Mouse (Mus musculus) midbrain, embryonic 13.5 days (tissue): Measurements from ENCODE around the gene Gpr62. TPM values are rescaled to one million over a fixed set of nuclear protein-coding genes. Genes with fewer than 3 reads are reported as not detected.

Experiments
- ATAC-seq: fragments of 200-750 bp; cut with Nextera tagmentation; 2 replicates; pipeline ENCODE4 v1.8.0; 2017; ENCODE audit warnings: mild to moderate bottlenecking, moderate TSS enrichment, moderate library complexity
- H3K27ac ChIP-seq: fragments of 300-500 bp; sonication (generic); 2 replicates; pipeline ENCODE4 v1.5.1; 2015; ENCODE audit warnings: inconsistent platforms, mild to moderate bottlenecking, moderate library complexity
- H3K27me3 ChIP-seq: fragments of 300-500 bp; sonication (generic); 2 replicates; pipeline ENCODE4 v1.6.1; 2015; ENCODE audit warnings: mild to moderate bottlenecking, inconsistent platforms
- H3K36me3 ChIP-seq: fragments of 300-500 bp; sonication (generic); 2 replicates; pipeline ENCODE4 v1.6.1; 2015; ENCODE audit warnings: mild to moderate bottlenecking, inconsistent platforms
- H3K4me1 ChIP-seq: fragments of 300-500 bp; sonication (generic); replicated peaks from 2 replicates; pipeline ENCODE4 v1.6.1; 2015; ENCODE audit warnings: inconsistent platforms
- H3K4me2 ChIP-seq: fragments of 300-500 bp; sonication (generic); replicated peaks from 2 replicates; pipeline ENCODE4 v1.6.1; 2015; ENCODE audit warnings: moderate library complexity, mild to moderate bottlenecking, inconsistent platforms
- H3K4me3 ChIP-seq: fragments of 300-500 bp; sonication (generic); replicated peaks from 2 replicates; pipeline ENCODE4 v1.5.1; 2015; ENCODE audit warnings: mild to moderate bottlenecking, inconsistent platforms
- H3K9ac ChIP-seq: fragments of 300-500 bp; sonication (generic); replicated peaks from 2 replicates; pipeline ENCODE4 v1.6.1; 2015; ENCODE audit warnings: mild to moderate bottlenecking, inconsistent platforms
- H3K9me3 ChIP-seq: fragments of 300-500 bp; sonication (generic); 2 replicates; pipeline ENCODE4 v1.6.1; 2016; ENCODE audit warnings: mild to moderate bottlenecking, inconsistent platforms
- WGBS: fragments of 180-500 bp; shearing (Covaris S2); methylation state at CpG from one replicate; pipeline ENCODE4 v1.1.7; 2015; 5-methylcytosine and 5-hydroxymethylcytosine counted together
- polyA plus RNA-seq: library from polyadenylated mRNA; unstranded; fragments of >200 nt; fragmentation: Nextera tagmentation; extraction: Ambion mirVana; gene quantifications from 2 replicates; pipeline ENCODE4 v1.2.1, GENCODE M21; 2015

The Gpr62 gene
- polyA plus RNA-seq, 1 experiment from 2014 or later: 0.63 TPM

DNA sequence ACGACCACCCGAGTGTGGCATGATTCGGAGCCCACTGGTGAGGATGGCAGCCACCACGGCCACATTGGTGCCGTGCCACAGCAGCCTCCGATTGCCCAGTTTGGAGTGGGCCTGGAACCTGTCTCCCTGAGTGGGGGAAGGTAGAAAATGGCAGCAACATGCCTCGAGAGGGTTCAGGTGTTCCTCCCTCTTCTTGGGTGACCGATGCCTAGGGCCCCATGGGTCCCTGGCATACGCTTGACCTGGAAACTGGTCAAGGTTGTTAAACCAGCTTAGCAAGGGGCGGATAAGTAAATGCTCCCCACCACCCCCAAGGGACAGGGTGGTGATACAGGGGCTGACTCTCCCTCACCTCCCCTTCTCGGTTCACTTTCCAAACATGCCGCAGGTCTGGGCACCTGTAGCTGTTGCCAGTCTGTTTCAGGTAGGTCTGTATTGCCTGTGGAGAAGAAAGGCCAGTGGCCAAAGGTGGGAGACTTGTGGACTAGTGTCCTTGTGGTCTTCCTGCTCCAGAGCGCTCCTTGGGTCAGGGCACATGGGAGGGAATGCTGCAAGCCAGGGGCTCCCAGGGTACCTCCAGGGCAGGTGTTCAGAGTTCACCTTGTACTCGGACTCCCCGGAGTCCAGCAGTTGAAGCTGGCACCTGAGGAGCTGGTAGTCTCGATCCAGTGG, 7.5 kb upstream of the Gpr62 start:
- Histone ChIP-seq H3K36me3 (no peaks in the 10 kb centered on the region), H3K4me3 (no peak overlapping the region), H3K9me3 (no peaks in the 10 kb centered on the region), H3K9ac (no peak overlapping the region), H3K4me2 (no peak overlapping the region), H3K27ac (no peak overlapping the region), H3K27me3 (no peaks in the 10 kb centered on the region), H3K4me1 (peaks cover 37% of the 10 kb centered on the region)
- no peak for ATAC-seq
- 93% methylated on average over 16 of the region's 16 CpGs for WGBS

DNA sequence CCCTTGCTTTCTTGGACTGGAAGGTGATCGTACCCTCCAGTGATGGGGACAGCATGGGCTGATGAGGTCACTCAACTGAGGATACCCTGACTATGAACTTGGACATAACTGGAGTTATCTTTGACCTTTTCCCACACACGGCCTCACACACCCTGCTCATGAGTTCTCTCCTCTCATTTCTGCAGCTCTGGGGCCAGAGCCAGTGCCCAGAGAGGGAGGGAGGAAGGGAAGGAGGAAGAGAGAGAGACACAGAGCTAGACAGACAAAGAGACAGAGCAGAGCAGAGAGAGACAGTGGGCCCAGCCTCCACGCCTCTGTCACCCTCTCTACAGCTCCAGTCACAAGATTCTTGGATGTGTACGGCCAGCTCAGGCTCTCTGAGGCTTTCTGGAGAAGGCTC, 6.6 kb upstream of the Gpr62 start:
- Histone ChIP-seq H3K9me3 (no peaks in the 10 kb centered on the region), H3K4me3 (no peak overlapping the region), H3K27ac (no peak overlapping the region), H3K36me3 (no peaks in the 10 kb centered on the region), H3K4me1 (peaks cover 28% of the 10 kb centered on the region), H3K9ac (no peak overlapping the region), H3K4me2 (no peak overlapping the region), H3K27me3 (no peaks in the 10 kb centered on the region)
- no peak for ATAC-seq
- WGBS: 76% methylated on average over 4 of the region's 4 CpGs

DNA sequence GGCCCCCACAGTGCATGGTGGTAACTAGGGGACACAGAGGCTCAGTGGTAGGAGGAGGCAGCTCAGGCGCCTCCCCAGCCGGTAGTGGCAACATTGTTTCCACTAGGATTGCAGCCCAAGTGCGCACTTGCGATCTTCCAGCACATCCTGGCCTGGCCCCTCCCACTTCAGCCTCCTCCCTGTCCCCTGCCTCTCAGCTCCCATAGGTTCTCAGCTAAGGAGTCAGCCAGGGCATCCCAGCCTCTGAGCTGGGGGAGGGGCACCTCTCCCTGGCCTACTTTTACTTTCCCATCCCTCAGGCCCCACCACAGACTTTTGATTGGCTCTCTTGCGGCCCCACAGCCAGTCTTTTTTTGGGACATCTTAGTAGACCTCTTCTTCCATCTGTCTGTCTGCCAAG, 6.2 kb upstream of the Gpr62 start:
- H3K9me3 ChIP-seq: no peaks in the 10 kb centered on the region
- no peak overlapping the region for H3K27ac ChIP-seq
- no peak overlapping the region for H3K4me3 ChIP-seq
- no peak overlapping the region for H3K4me2 ChIP-seq
- no peaks in the 10 kb centered on the region for H3K27me3 ChIP-seq
- no peak overlapping the region for H3K9ac ChIP-seq
- no peak for ATAC-seq
- no peaks in the 10 kb centered on the region for H3K36me3 ChIP-seq
- WGBS: 11% methylated on average over 5 of the region's 5 CpGs
- H3K4me1 ChIP-seq: peaks cover 28% of the 10 kb centered on the region

DNA sequence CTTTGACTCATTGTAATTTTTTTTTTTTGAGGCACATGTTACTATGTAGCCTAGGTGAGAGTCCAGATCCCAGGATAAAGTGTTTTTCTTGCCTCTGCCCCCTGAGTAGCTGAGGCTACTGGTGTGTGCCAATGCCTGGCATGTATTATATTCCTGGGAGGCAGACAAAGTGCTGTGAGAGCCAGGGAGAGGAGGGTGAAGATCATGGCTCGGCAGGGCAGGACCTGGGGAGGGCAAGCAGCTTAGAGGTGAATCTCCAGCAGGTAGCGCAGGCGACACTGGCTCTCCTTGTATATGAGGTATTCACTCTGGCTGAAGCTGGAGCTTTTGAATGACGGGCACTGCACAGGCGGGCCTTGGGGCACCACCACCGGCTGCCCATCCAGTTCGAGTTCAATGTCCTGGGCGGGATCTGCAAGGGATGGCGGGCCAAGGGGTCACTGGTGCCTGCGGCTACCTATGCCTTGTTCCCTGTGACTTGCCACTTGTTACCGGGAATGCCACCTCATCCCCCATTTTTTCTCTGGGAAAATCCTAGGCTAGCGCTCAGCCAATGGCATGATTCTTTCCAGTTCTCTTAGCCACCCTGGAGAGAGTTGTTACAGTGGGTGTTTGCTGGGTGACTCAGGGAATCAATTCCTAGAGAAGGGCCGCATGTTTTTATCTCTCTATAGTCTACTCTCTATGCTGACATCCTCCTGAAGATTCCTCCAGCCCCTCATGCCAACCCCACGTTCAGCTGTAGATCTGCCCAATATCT, 5.4 kb upstream of the Gpr62 start:
- 67% methylated on average over 14 of the region's 14 CpGs for WGBS
- Histone ChIP-seq H3K9ac (no peak overlapping the region), H3K36me3 (no peaks in the 10 kb centered on the region), H3K4me3 (no peak overlapping the region), H3K9me3 (no peaks in the 10 kb centered on the region), H3K27me3 (no peaks in the 10 kb centered on the region), H3K27ac (no peak overlapping the region), H3K4me2 (no peak overlapping the region), H3K4me1 (peaks cover 23% of the 10 kb centered on the region)
- no peak for ATAC-seq

DNA sequence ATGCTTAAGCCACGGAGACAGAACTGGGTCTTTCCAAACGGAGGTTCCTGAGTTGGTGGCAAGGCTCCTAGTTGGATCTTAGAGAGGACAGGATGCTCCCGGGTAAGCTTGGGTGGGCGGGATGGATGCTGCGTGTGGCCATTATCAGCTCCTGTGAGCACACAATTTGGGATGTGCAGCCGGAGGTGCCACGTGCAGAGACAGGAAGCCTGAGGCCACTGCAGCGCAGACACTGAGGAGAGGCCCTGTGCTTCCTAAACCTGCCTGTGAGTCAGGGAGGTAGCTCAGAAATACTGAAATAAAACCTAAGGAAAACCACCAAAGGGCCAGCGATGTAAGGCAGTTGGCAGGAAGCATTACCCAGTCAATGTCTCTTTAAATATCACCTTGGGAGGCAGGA, 4.0 kb upstream of the Gpr62 start:
- no peak overlapping the region for H3K9ac ChIP-seq
- no peaks in the 10 kb centered on the region for H3K9me3 ChIP-seq
- no peak for ATAC-seq
- WGBS: 74% methylated on average over 9 of the region's 9 CpGs
- no peak overlapping the region for H3K4me3 ChIP-seq
- no peak overlapping the region for H3K27ac ChIP-seq
- no peak overlapping the region for H3K4me2 ChIP-seq
- H3K36me3 ChIP-seq: no peaks in the 10 kb centered on the region
- H3K4me1 ChIP-seq: peaks cover 31% of the 10 kb centered on the region
- H3K27me3 ChIP-seq: no peaks in the 10 kb centered on the region

DNA sequence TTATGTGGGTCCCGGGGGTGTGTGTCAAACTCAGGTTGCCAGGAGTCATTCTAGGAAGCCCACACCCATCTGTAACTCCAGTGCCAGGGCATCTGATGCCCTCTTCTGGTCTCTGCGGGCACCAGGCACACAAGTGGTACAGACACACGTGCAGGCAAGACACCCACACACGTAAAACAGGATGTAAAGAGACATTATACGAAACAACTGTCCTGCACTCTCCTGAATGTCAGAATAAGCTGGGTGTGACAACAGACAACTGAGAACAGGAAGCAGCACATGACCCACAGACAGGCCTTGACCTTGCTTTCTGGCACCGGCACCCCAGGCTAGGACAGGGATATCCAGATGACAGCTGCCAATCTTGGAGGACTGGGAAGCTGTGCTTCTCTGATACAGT, 3.6 kb upstream of the Gpr62 start:
- Histone ChIP-seq H3K27ac (no peak overlapping the region), H3K27me3 (no peaks in the 10 kb centered on the region), H3K4me3 (no peak overlapping the region), H3K4me2 (no peak overlapping the region), H3K4me1 (peaks cover 32% of the 10 kb centered on the region), H3K9me3 (no peaks in the 10 kb centered on the region), H3K36me3 (peaks cover 4% of the 10 kb centered on the region), H3K9ac (no peak overlapping the region)
- WGBS: 75% methylated on average over 6 of the region's 6 CpGs
- ATAC-seq: no peak

DNA sequence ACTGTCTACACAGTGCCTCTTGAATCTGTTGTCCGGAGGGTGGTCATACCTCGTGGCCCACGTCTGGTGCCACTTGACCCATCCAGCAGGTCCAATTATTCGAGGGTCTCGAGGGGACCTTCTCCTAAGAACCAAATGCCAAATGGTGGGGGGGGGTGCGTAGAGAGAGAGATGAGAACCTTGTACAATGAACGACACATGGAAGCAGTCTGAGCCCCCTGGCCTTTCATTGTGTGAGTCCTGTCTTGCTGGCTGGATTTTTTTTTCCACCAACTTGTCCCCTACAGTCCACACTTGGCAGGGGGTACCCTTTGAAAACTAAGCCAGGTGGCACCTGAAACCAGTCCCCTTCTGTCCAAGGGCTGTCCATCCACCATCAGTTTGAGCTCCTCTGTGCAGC, 2.0 kb upstream of the Gpr62 start:
- no peak overlapping the region for H3K4me3 ChIP-seq
- 86% methylated on average over 7 of the region's 7 CpGs for WGBS
- H3K4me2 ChIP-seq: no peak overlapping the region
- peaks cover 36% of the 10 kb centered on the region for H3K4me1 ChIP-seq
- no peak overlapping the region for H3K27ac ChIP-seq
- no peak overlapping the region for H3K9ac ChIP-seq
- no peak for ATAC-seq
- no peaks in the 10 kb centered on the region for H3K9me3 ChIP-seq
- peaks cover 4% of the 10 kb centered on the region; the same call in 1 of the 2 replicates for H3K27me3 ChIP-seq
- H3K36me3 ChIP-seq: peaks cover 18% of the 10 kb centered on the region

DNA sequence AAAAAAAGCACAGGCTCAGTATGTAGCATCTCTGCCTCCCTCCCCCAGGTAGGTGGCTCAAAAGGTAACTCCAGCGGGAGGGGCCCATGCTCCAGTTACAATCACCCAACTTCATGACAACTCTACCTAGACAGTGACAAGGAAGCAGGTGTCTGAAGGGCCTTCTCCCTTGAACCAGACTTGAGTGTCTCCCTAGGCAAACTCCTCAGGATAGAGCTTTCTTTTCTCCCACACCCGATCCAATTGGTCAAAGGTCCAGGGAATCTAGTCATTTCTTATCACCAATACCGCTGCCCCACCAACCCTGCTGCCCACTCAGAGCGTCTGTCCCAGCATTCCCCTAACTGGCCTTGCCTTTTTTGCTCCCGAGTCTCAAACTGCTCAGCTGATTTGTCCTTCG, 983 bp upstream of the Gpr62 start:
- H3K27ac ChIP-seq: no peak overlapping the region
- H3K4me3 ChIP-seq: no peak overlapping the region
- no peak overlapping the region for H3K9ac ChIP-seq
- no peak overlapping the region for H3K4me2 ChIP-seq
- H3K9me3 ChIP-seq: no peaks in the 10 kb centered on the region
- no peak for ATAC-seq
- H3K27me3 ChIP-seq: peaks cover 4% of the 10 kb centered on the region; the same call in 1 of the 2 replicates
- peaks cover 34% of the 10 kb centered on the region for H3K4me1 ChIP-seq
- 92% methylated on average over 6 of the region's 6 CpGs for WGBS
- peaks cover 28% of the 10 kb centered on the region for H3K36me3 ChIP-seq

DNA sequence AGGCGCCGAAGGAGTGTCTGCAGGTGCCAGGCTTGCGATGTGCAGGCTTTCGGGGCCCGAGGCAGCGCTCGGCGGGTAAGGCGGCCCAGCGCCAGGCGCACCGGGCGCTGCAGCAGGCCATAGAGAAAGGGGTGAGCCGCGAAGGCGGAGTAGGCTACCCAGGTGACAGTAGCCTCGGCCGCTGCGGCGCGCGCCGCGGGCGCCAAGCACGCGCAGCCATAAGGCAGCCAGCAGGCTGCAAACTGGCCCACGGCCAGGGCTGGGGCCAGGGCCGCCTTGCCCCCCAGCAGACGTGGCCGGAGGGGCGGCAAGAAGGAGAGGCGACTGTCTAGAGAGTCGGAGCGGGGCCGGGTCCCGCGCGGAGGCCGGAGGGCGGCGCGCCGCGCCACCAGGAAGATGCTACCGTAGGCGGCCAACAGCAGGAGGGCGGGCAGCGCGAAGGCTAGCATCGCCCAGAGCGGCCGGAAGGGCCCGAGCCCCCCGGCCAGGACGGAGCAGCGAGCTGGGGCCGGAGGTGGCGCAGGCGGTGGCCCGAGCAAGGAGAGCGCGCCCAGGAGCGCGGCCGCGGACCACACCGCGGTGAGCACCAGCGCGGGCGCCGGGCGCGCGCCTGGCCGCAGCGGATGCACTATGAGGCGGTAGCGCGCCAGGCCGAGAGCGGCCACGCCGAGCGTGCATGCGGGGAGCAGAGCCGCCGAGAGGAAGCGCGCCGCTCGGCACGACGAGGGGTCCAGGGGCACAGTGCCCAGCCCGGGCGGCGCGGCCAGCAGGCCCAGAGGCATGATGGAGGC, 792 bp downstream of the Gpr62 start:
- peak overlapping the region; percentile 43 for H3K4me3 ChIP-seq
- H3K4me2 ChIP-seq: peak overlapping the region; percentile 73
- peaks cover 46% of the 10 kb centered on the region for H3K36me3 ChIP-seq
- peaks cover 4% of the 10 kb centered on the region; the same call in 1 of the 2 replicates for H3K27me3 ChIP-seq
- no peaks in the 10 kb centered on the region for H3K9me3 ChIP-seq
- peaks cover 41% of the 10 kb centered on the region for H3K4me1 ChIP-seq
- H3K9ac ChIP-seq: peak overlapping the region; percentile 67
- under 1% methylated on average over 99 of the region's 99 CpGs for WGBS
- H3K27ac ChIP-seq: peak overlapping the region; percentile 85
- ATAC-seq: peak; percentile 83

DNA sequence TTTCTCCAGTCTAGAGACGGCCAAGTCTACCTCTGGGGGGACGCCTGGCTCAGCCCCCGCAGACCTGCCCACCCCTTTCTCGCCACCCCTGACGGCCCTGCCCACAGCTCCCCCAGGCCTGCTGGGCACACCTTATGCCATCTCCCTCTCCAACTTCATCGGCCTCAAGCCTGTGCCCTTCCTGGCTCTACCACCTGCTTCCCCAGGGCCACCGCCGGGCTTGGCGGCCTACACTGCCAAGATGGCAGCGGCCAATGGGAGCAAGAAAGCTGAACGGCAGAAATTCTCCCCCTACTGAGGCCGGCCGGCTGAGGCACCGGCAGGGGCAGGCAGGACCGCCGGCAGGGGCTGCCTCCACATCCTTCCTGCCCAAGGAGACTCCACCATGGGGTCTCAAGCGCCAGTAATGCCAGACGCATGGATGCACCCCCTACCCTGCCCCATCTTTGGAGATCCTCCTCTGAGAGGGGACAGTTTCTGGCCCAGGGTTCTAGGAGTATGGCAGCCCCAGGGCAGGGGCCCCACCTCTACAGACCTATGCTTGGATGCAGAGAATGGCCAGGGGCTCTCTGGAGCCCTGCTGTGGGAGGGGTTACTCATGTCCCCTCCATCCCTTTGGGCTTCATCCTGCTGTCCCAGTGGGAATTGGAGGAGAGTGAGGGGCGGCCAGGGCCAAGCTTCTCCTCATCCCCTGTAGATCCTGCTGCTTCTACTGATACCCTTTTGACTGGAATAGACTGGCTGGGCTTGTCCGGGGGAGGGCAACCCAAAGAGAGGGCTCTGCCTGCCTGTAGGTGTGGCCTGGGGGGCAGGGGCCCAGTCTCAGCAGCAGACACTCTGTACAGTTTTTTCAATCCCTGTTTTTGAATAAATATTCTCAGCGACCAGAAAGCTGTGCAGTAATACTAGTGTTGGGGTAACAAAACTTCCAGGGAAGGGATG, 2.3 kb downstream of the Gpr62 start:
- H3K4me1 ChIP-seq: peaks cover 57% of the 10 kb centered on the region
- no peak overlapping the region; the same call in 1 of the 2 replicates for H3K9ac ChIP-seq

DNA sequence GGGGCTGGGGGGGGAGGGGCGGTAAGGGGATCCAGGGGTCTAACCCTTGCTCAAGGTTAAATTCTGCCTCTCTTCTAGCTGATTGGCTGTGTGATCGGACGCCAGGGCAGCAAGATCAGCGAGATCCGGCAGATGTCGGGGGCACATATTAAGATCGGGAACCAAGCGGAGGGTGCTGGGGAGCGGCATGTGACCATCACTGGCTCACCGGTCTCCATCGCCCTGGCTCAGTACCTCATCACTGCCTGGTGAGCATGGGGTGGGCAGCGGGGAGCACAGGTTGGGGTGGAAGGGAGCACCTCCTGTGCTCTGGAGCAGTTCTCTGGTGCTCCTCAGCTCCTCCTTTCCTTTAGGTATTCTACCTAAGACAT, 3.3 kb downstream of the Gpr62 start:
- Histone ChIP-seq H3K4me1 (peaks cover 66% of the 10 kb centered on the region), H3K27ac (no peak overlapping the region), H3K9ac (no peak overlapping the region), H3K9me3 (no peaks in the 10 kb centered on the region), H3K36me3 (peaks cover 49% of the 10 kb centered on the region), H3K4me3 (no peak overlapping the region), H3K27me3 (peaks cover 4% of the 10 kb centered on the region; the same call in 1 of the 2 replicates), H3K4me2 (no peak overlapping the region)
- ATAC-seq: no peak
- WGBS: 90% methylated on average over 12 of the region's 12 CpGs

More for the DNA sequence above, 2.3 kb downstream of the Gpr62 start:
- Histone ChIP-seq H3K36me3 (peaks cover 49% of the 10 kb centered on the region), H3K27ac (no peak overlapping the region), H3K4me2 (no peak overlapping the region), H3K9me3 (no peaks in the 10 kb centered on the region), H3K4me3 (no peak overlapping the region), H3K27me3 (peaks cover 4% of the 10 kb centered on the region; the same call in 1 of the 2 replicates)
- ATAC-seq: no peak
- WGBS: 81% methylated on average over 21 of the region's 21 CpGs
